Mouse (Mus musculus): ENCODE measurements around the gene Extl1.

The Extl1 gene

GRCm38 (mm10) chr4:134391636-134392035 lies 8.0 kb upstream of the Extl1 start:
- no peak for DNase-seq (ENCODE audit: low spot score in 2 of 2)

DNA sequence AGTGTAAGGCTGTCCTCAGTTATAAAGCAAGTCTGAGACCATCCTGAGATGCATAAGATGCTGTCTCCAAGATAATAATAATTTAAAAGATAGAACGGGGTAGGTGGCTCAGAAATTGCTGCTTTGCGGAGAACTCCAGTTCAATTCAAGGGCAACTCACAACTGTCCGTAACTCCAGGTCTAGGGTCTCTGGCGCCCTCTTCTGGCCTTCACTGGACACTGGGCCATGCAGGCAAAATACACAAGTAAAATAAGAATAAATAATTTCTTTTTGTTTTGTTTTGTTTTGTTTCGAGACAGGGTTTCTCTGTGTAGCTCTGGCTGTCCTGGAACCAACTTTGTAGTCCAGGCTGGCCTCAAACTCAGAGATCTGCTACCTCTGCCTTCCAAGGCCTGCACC lies 4.7 kb upstream of the Extl1 start:
- peak in 1 of 2 experiments; percentile 55 for DNase-seq (ENCODE audit: low spot score in 2 of 2)

GRCm38 (mm10) chr4:134387268-134387667 lies 3.6 kb upstream of the Extl1 start:
- no peak for DNase-seq (ENCODE audit: low spot score in 2 of 2)

DNA sequence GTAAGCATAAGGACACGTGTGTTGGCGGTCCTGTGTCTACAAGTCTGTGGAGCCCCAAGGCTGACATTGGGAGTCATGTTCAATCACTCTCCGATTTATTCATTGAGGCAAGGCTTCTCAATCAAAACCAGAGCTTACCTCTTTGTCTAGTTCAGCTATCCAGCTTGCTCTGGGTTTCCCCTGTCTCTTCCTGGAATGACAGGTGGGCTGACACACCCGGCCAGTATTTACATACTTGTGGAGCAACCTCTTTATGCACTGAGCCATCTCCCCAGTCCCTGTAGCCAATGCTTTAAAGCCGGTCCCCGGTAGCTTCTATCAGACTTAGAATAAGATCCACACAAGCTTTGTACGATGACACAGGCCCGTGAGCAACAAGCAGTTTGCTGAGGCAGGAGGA lies 4.1 kb downstream of the Extl1 start:
- no peak for DNase-seq (ENCODE audit: low spot score in 2 of 2)

- no peak for DNase-seq (ENCODE audit: low spot score in 2 of 2)
These were observed 5.5 kb downstream of the Extl1 start for GRCm38 (mm10) chr4:134378089-134378615.

DNA sequence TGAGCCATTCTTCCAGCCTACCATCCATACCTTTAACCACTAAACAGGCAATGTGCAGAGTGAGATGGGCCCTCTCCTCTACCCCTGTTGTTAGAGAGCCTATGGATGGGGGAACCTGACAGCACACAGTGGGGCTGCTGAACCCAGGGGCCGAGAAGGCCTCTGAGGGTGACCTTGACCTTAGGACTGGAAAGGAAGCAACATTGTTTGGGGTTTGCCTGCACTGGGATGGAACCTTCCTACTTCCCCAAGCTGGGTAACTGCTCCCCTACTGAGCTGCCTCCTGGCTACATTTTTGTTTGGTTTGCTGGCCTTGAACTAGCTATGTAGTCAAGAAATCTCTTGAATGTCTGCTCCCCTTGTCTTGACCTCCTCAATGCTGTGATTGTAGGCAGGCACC lies 9.3 kb downstream of the Extl1 start:
- no peak for DNase-seq (ENCODE audit: low spot score in 2 of 2)

GRCm38 (mm10) chr4:134373295-134373694 lies 10.4 kb downstream of the Extl1 start:
- DNase-seq (ENCODE audit: low spot score in 2 of 2): no peak

- peak; percentile 29 to 58 for DNase-seq (ENCODE audit: low spot score in 2 of 2)
These were observed 11.3 kb downstream of the Extl1 start for GRCm38 (mm10) chr4:134372294-134372747.

- DNase-seq (ENCODE audit: low spot score in 2 of 2): no peak
These were observed 12.3 kb downstream of the Extl1 start for GRCm38 (mm10) chr4:134371316-134371855.

- DNase-seq (ENCODE audit: low spot score in 2 of 2): no peak
These were observed 12.9 kb downstream of the Extl1 start for GRCm38 (mm10) chr4:134370649-134371221.

DNA sequence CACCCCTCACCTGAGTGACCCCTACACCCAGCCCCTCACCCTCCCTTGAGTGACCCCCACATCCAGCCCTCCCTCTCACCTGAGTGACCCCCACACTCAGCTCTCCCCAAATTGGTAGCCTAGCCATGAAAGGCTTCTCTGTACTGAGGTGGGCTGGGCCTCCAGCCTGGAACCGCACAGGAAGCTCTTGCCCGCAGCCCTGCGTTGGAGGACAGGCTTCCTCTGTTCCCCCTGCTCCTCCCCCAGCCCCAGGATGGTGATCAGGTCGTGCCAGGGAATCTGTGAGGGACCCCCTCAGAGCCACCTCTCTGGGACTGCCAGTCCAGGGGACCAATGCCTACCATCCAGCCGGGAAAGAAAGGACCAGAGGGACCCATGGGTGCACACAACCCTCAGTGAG lies 18.4 kb downstream of the Extl1 start:
- DNase-seq (ENCODE audit: low spot score in 2 of 2): no peak

GRCm38 (mm10) chr4:134362586-134362985 lies 21.1 kb downstream of the Extl1 start:
- DNase-seq (ENCODE audit: low spot score in 2 of 2): peak; percentile 33 to 53

DNA sequence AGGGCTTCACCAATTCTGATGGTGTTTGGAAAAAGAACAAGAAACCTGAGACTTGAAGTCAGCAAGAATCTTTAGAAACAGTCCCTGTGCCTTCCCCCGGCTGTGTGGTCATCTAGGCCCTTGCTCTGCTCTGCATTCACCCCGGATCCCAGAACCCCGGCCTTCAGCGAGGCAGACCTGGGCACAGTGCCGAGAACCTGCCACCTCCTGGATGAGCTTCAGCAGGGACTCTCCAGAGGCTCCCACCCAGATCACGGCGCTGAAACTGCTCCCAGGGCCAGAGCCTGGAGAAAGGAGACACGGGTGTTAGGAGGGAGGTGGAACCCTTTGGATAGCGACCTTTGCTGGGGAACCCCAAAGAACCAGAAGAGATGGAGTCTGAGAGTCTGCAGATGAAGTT lies 21.5 kb downstream of the Extl1 start:
- DNase-seq (ENCODE audit: low spot score in 2 of 2): no peak

DNA sequence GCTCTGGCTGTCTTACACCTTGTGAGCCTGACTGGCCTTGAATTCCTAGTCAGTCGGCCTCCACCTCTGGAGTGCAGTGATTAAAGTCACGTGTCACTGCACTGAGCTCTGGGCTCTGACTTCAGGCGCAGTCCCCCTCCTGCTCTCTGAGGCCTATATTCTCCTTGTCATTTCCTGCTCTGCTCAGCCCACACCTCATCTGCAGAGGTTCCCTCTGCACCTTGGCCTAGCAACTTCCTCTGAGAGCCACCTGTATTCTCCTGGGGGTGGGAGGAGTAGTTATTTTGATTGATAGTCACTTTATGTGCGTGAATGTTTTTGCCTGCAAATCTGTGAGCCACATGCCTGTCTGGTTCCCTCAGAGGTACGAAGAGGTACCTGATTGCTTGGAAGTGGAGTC lies 22.4 kb downstream of the Extl1 start:
- DNase-seq (ENCODE audit: low spot score in 2 of 2): no peak

DNA sequence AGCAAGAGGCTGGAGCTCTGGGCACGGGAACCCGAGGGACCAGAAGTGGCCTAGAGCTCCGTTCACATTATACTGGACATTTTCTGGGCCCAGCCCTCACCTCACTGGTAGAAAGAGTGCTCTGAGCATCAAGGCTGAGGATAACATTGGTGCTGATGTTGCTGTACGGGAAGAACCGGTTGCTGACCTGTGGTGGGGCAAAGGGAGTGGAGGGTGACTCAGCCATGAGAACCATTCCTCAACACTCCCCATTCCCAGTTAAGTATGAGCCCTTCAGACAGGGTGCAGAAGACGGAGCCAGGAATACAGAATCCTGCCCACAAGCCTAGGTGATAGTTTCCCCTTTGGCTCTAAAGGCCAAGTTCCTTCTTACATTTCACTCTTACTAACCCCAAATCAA lies 24.0 kb downstream of the Extl1 start:
- DNase-seq (ENCODE audit: low spot score in 2 of 2): no peak

DNA sequence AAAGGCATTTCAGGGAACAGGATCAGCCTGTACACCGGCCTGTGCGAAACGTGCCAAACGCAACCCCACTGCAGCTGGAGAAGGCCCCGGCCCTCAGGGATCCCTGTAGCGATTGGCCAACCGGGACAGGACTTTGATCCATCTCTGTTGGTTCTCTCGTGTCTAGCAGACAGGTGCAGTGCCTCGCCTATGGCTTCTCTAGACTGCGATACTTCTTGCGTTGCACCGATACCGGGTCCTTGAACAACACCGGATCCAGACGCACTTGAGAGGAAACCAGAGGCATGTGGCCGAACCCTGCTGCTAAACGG lies 26.2 kb downstream of the Extl1 start:
- DNase-seq (ENCODE audit: low spot score in 2 of 2): no peak

- DNase-seq (ENCODE audit: low spot score in 2 of 2): peak; percentile 28 to 61
These were observed 26.8 kb downstream of the Extl1 start for GRCm38 (mm10) chr4:134356591-134357460.

- no peak for DNase-seq (ENCODE audit: low spot score in 2 of 2)
These were observed 27.7 kb downstream of the Extl1 start for GRCm38 (mm10) chr4:134355841-134356452.

DNA sequence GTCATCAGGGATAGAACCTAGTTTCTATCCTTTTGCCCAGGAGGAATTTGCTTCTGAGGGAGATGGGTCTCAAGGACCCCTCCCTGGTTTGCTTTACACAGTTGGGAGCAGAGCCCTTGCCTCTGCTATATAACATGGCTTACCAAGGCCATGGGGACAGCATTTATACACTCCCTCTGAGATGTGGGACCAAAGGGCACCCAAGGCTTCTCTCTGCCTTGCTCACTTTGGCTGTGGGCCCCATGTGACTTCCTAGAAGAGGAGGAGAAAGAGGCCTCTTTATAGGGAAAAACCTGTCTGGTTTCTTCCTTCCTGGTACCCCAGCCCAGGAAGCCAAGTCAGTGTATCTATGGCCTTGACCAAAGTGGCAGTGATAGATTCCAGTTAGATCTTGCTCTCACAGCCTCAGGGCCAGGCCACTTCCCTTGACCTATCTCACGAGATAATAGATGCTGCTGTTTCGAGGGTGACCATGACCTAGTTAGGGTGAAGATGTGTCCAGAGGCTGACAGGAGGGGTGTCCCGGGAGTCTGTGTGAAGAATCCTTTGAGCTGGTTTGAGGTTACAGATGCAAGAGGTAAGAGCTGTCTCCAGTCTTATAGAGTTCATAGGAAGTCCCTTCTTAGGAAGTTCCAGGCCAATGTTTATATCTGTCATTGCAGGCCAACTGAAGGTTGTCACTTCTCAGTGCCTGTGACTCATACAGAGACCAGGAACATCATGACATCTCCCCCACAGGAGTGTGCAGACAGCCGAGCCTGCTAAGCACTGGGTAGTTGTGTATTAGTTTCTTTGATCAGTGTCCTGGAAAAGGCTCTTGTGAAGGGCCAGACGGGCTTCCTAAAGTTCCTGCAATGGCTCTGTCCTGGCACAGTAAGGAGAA lies 29.9 kb downstream of the Extl1 start:
- no peak for DNase-seq (ENCODE audit: low spot score in 2 of 2)

DNA sequence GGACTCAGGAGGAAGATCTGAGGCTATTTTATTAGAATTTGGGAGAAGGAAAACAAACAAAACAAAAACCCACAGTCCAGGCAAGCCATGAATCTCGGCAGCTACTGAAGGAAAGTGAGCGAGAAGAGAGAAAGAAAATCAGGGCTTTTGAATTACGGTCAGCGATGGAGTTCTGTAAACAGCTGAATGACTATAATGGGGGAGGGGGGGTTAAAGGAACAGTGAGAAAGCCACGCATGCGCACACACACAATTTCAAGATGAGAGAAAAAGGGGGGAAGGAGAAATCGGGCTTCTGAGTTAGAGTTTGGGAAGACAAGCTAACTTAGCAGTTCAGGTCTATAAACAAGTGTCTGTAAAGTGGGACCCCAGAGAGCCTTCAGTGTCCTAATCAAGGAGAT lies 30.7 kb downstream of the Extl1 start:
- DNase-seq (ENCODE audit: low spot score in 2 of 2): no peak

DNA sequence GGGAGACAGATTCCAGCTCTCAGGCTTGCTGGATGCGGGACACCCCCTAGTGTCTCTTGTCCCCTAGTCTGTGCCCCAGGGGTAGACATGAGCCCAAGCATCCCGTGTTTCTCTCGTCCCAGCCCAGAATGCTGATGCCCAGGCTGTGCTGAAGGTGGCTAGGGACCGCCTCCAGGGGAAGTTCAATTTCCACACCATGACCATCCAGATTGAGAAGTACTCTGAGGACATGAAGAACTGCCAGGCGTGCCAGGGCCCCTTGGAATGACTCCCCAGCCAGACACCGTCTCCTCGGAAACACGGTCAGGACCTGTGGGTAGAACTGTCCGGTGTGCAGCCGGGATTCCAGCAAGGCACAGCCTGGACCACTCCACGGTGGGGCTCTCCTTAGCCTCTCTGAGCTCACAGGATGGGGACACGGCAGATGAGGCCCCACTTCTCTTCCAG lies 31.4 kb downstream of the Extl1 start:
- no peak for DNase-seq (ENCODE audit: low spot score in 2 of 2)
